Mouse (Mus musculus) heart, postnatal 10 days (tissue): ENCODE measurements around the gene Eloa. TPM values are rescaled to one million over a fixed set of nuclear protein-coding genes. Genes with fewer than 3 reads are reported as not detected.

Experiments
- DNase-seq, 2 experiments: peaks; one replicate each; pipeline ENCODE4 v3.0.0; 2021
- intact Hi-C: fragments of 180-260 bp; cut with DNase I; formaldehyde crosslinking; loops from one replicate; pipeline ENCODE4 v1.15.1; 2025
- total RNA-seq, 2 experiments: library from RNA; stranded (reverse); gene quantifications; 2 replicates each; pipeline ENCODE4 v1.2.3; 2021

Eloa gene
- total RNA-seq, 2 experiments from 2014 or later, result 34.8 to 36.0 TPM

GRCm38 (mm10) chr4:135962946-135963345 is 58.6 kb downstream of the Eloa start:
- intact Hi-C loops, result loop anchor here (5.0 kb wide), 1 partner anchor 199 kb away; no protein-coding TSS in a partner anchor
- DNase-seq, result no peak

DNA sequence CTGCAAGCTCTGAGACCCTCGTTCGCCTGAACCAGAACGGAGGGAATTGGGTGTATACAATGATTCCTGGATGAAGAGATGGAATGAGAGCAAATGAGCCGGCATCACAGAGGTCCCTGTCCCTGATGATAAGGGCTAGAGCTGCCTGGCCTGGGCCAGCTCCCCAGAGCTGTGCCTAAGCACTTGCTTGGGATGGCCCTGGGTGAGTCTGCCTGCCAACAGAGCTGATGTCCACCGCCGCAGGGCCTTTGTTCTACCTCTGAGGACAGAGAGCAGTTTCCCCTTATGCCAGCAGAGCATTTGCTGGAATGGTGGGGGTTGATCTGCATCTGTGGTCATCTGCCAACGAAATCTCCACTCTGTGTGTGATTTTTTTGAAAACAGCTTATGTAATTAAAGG is 59.4 kb downstream of the Eloa start:
- no peak for DNase-seq
- intact Hi-C loops, result loop anchor here (5.0 kb wide), 1 partner anchor 200 kb away; no protein-coding TSS in a partner anchor

DNA sequence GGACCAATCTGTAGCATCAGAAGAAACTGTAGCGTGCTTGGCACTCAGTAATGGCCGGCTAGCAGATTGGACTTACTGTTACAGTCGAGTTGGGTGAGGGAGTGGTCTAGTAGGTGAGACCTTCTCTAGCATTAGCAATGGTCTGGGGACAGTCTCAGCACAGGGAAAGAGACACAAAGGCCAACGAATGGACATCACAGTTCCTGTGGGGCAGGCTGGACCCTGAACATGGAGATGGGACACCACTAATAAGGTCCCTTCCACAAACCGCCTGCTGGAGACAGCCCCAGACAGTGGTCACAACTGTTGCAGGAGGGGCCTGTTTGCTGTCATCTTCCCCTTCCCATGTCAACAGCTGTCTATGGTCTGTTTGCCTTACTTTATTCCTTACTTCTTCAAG is 59.9 kb downstream of the Eloa start:
- DNase-seq, result no peak
- intact Hi-C loops, result loop anchor here (2.0 to 5.0 kb wide), 2 partner anchors 71 to 201 kb away; no protein-coding TSS in a partner anchor

- DNase-seq, result peak; percentile 80 to 90
- intact Hi-C loops, result loop anchor here (2.0 to 5.0 kb wide), 2 partner anchors 70 to 202 kb away; no protein-coding TSS in a partner anchor
These were observed 60.8 kb downstream of the Eloa start for GRCm38 (mm10) chr4:135960717-135961116.

GRCm38 (mm10) chr4:135958354-135958753 is 63.2 kb downstream of the Eloa start:
- DNase-seq, result no peak
- intact Hi-C loops, result no loop called here

DNA sequence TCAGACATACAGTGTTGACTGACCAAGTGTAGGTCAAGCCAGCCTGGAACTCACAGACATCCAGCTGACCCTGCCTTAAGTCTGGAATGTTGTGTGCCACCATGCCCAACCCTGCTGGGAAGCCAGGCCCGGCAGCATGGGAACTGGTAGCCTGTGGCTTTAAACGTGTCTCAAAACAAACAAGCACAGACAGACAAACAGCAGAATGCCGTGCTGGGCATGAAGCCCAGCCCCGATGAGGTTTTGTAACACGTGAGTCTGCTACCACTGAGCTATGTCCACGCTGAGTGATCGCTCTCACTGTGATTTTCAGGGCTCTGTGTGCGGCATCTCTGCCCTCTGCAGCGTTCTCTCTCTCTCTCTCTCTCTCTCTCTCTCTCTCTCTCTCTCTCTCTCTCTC is 65.7 kb downstream of the Eloa start:
- DNase-seq, result no peak
- intact Hi-C loops, result no loop called here

DNA sequence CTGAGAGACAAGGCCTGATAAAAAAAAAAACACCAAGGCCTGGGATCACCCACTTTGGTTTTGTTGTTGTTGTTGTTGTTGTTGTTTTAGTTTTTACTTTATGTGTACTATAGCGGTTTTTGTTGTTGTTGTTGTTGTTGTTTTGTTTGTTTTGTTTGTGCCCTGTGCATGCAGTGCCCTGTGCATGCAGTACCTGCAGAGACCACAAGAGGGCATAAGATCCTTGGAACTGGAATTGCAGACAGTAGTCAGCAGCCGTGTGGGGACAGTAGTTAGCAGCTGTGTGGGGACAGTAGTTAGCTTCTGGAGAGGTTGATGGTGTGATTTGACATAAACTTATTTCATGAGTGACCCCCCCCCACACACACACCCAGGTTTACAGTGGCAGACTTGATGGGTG is 67.3 kb downstream of the Eloa start:
- intact Hi-C loops, result no loop called here

More for the DNA sequence above, 67.3 kb downstream of the Eloa start:
- DNase-seq, result peak; percentile 77 to 89

Other genes with a start within 250 kb of the Eloa start
- gene Srsf10, start 166.0 kb downstream of the Eloa start, total RNA-seq, result 10 to 100 TPM; 61.2 to 64.1 TPM
- 100 to 1,000 TPM in 1 of 2 experiments, 10 to 100 TPM in 1; 99.4 to 105 TPM for gene Pnrc2, start 147.9 kb downstream of the Eloa start, total RNA-seq
- gene Cnr2, start 126.4 kb downstream of the Eloa start, total RNA-seq, result under 1 TPM; 0.77 to 0.94 TPM
- gene Fuca1, start 101.0 kb downstream of the Eloa start, total RNA-seq, result 10 to 100 TPM; 43.2 to 44.5 TPM
- 10 to 100 TPM; 66.3 to 67.5 TPM for gene Hmgcl, start 75.3 kb downstream of the Eloa start, total RNA-seq
- 1 to 10 TPM; 5.2 to 5.7 TPM for gene Gale, start 58.0 kb downstream of the Eloa start, total RNA-seq
- 10 to 100 TPM; 42.6 to 47.8 TPM for gene Lypla2, start 49.1 kb downstream of the Eloa start, total RNA-seq
- 10 to 100 TPM; 20.7 to 21.3 TPM for gene Pithd1, start 34.5 kb downstream of the Eloa start, total RNA-seq
- gene Rpl11, start 31.7 kb upstream of the Eloa start, total RNA-seq, result 100 to 1,000 TPM; 318 to 346 TPM
- 100 to 1,000 TPM; 104 TPM for gene Id3, start 121.7 kb upstream of the Eloa start, total RNA-seq
- 1 to 10 TPM; 4.3 to 6.8 TPM for gene E2f2, start 150.6 kb upstream of the Eloa start, total RNA-seq
- 10 to 100 TPM in 1 of 2 experiments, 1 to 10 TPM in 1; 5.7 to 10.8 TPM for gene Asap3, start 184.6 kb upstream of the Eloa start, total RNA-seq
- gene Tcea3, start 226.0 kb upstream of the Eloa start, total RNA-seq, result 10 to 100 TPM; 77.2 to 85.4 TPM